Mouse (Mus musculus) macrophage (primary cell): Measurements from ENCODE around the gene Syngr2. TPM values are rescaled to one million over a fixed set of nuclear protein-coding genes. Genes with fewer than 3 reads are reported as not detected.
"Not testable (repeated sequence)": the region's sequence is repeated elsewhere in the genome, so short reads cannot be mapped to it uniquely, and the experiment has no call there.

Source experiments
- H3K27ac ChIP-seq: fragments of 350-480 bp; formaldehyde crosslinking; 2 replicates; pipeline ENCODE4 v1.9.0; 2021
- H3K36me3 ChIP-seq: fragments of 350-480 bp; formaldehyde crosslinking; 2 replicates; pipeline ENCODE4 v1.9.0; 2021; ENCODE audit errors: inconsistent target
- H3K4me3 ChIP-seq: fragments of 350-480 bp; formaldehyde crosslinking; 2 replicates; pipeline ENCODE4 v1.9.0; 2021; ENCODE audit errors: inconsistent target
- H3K79me2 ChIP-seq: fragments of 350-480 bp; formaldehyde crosslinking; 2 replicates; pipeline ENCODE4 v1.9.0; 2021; ENCODE audit errors: inconsistent target
- WGBS: methylation state at CpG from one replicate; pipeline ENCODE4 v1.1.7; 2026; ENCODE audit warnings: inconsistent platforms; ENCODE audit not compliant: missing documents; 5-methylcytosine and 5-hydroxymethylcytosine counted together
- polyA plus RNA-seq: library from polyadenylated mRNA; stranded (reverse); fragments of 250-400 nt; gene quantifications from 3 replicates; pipeline ENCODE4 v1.2.4, GENCODE M21; 2018; ENCODE audit warnings: inconsistent platforms

Gene Syngr2
- polyA plus RNA-seq, 1 experiment from 2014 or later: 138 TPM

DNA sequence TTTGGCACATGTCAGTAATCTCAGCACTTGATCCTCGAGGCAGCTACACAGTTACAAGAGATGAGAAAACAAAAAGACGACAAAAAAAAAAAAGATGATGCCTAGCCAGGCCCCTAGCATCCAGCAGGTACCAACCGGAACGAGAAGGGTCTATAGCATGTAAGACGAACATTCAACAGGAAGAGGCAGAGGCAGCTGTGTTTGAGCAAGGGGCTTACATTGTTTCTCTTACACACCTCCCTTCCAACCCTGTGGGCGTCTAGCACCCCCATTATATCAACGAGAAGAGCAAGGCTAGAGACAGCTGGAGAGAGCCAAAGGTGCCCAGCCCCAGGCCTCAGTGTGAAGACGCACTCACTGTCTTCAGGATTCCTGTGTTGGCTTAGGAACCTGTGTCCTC is 17.4 kb downstream of the Syngr2 start:
- H3K27ac ChIP-seq: no peak overlapping the region
- no peaks in the 10 kb centered on the region for H3K36me3 ChIP-seq
- H3K4me3 ChIP-seq: no peak overlapping the region
- peaks cover 31% of the 10 kb centered on the region for H3K79me2 ChIP-seq
- 84% methylated on average over 7 of the region's 8 CpGs for WGBS

DNA sequence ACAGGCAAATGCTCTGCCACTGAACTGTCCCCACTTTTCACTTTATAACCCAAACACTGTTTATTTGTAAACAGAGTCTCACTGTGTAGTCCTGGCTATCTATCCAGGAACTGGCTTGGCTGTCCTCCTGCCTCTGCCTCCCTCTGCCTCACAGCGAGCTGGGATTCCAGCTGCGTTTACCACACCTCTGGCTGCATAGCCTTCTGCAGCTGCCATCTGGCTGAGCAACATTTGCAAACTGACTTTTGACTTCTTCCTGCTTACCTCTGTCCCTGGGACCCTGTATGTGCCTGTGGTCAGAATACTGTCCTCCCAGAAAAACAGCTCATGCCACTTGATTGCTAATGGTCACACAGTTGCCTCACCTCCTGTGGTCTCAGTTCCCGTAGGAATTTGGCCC is 17.9 kb downstream of the Syngr2 start:
- Histone ChIP-seq H3K36me3 (no peaks in the 10 kb centered on the region), H3K4me3 (no peak overlapping the region), H3K79me2 (peaks cover 26% of the 10 kb centered on the region), H3K27ac (peak overlapping the region; percentile 80)
- WGBS: 65% methylated on average over 3 of the region's 3 CpGs

DNA sequence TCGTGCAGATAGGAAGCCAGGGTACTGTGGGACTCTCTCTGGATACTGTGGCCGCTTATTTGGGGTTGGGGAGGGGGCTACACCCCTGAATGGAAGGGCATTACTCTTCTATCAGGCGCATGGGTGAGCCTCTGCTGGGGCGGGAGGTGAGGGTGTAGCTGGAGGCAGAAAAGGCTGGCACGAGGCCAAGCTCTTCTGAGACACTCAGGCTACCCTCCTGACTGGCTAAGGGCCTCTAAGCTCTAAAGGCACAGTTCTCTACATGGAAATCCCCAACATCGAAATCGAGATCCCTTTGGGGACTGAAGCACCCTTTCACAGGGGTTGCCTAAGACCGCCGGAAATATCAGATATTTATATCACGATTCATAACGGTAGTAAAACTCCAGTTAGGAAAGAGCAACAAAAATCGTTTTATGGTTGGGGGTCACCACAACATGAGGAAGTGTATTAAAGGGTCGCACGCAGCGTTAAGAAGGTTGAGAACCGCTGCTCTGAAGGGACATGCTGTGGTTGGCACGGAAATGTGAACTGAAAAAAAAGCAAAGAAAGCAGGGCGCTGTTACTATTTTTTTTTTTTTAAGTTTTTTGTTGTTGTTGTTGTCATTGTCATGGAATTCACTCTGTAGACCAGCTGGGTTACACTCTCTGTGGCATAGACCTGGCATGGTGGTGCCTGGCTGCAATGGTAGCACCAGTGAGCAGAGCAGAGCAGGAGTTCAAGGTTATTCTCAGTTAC is 18.9 kb downstream of the Syngr2 start:
- H3K4me3 ChIP-seq: no peak overlapping the region
- 32% methylated on average over 16 of the region's 18 CpGs for WGBS
- peak overlapping the region; percentile 80 for H3K27ac ChIP-seq
- no peaks in the 10 kb centered on the region for H3K36me3 ChIP-seq
- H3K79me2 ChIP-seq: peaks cover 17% of the 10 kb centered on the region

DNA sequence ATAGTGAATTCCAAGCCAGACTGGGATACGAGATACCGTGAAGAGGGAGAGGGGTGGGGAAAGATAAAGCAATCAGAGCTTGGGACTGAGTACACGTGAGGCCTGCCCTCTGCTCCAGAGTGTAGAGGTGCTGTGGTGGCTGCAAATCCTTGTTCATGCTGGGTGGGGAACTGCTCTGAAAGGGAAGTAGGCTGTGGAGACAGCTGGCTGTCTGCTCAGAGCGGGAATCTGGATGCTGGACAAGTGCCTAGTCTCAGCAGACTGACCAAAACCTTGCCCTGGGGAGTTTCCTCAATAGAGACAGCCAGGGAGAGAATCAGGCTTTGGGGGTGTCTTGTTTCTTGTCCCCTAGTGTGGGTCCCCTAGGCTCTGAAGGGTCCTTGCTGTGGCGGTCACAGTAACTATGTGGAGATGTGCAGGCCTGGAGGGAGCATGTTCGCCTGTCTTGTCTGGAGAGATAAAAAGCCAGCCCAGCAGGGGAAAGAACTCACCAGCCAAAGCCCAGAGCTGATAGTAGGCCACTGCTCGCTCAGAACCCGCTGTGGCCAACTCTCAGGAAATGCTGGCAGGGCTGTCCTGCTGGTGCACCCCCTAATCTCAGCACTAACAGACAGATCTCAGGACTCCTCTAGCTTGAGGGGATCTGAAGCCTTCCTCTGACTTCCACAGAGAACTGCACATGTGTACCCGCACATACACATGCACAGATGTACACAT is 19.6 kb downstream of the Syngr2 start:
- 39% methylated on average over 9 of the region's 9 CpGs for WGBS
- Histone ChIP-seq H3K79me2 (peaks cover 10% of the 10 kb centered on the region), H3K4me3 (no peak overlapping the region)

DNA sequence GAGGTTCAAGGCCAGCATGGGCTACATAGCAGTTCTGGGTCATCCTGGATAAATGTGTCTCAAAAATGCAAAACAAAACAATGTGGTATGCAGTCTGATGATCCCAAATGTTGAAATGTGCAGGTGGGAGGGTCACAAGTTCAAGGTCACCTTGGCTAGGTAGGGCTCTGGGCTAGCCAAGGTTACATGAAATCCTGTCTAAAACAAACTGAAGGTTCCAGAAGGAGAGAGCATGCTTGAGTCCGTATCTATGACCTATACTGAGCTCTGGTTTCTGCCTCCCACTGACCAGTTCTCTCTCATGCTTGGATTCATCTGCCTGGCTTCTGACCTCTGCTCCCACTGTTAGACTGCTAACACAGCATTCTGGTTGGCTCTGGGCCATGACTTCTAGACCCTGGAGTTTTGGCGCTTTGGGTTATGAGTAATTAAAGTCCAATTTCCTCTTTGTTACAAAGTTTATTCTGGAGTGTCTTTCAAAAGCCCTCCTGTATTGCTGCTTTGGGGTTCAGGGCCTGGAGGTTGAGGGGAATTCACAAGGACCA is 20.3 kb downstream of the Syngr2 start:
- H3K4me3 ChIP-seq: no peak overlapping the region
- 44% methylated on average over 2 of the region's 2 CpGs for WGBS

More for the DNA sequence above, 19.6 kb downstream of the Syngr2 start:
- H3K27ac ChIP-seq: peak overlapping the region; percentile 80
- no peaks in the 10 kb centered on the region for H3K36me3 ChIP-seq

DNA sequence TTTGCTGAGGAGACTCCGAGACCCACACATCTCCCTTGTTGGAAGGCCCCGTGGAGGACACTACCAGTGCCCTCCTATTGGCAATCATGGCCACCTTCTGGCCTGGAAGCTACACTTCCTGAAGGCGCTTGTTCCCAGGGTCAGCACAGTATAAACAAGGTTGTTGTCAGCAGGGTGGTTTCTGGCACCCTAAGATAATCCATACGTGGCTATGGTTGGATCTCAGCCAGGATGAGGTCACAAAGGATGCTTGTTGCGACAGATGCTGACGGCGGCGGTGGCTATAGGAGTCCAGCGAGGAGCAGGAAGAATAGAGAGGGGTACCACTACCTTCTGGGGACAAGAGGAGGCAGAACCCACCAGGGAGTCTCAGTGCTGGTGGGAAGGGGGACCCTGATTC is 20.9 kb downstream of the Syngr2 start:
- Histone ChIP-seq H3K36me3 (no peaks in the 10 kb centered on the region), H3K79me2 (no peaks in the 10 kb centered on the region; the same call in 1 of the 2 replicates), H3K4me3 (no peak overlapping the region), H3K27ac (peak overlapping the region; percentile 80)
- 40% methylated on average over 9 of the region's 9 CpGs for WGBS

More for the DNA sequence above, 20.3 kb downstream of the Syngr2 start:
- Histone ChIP-seq H3K27ac (peak overlapping the region; percentile 80), H3K79me2 (peaks cover 6% of the 10 kb centered on the region), H3K36me3 (no peaks in the 10 kb centered on the region)

DNA sequence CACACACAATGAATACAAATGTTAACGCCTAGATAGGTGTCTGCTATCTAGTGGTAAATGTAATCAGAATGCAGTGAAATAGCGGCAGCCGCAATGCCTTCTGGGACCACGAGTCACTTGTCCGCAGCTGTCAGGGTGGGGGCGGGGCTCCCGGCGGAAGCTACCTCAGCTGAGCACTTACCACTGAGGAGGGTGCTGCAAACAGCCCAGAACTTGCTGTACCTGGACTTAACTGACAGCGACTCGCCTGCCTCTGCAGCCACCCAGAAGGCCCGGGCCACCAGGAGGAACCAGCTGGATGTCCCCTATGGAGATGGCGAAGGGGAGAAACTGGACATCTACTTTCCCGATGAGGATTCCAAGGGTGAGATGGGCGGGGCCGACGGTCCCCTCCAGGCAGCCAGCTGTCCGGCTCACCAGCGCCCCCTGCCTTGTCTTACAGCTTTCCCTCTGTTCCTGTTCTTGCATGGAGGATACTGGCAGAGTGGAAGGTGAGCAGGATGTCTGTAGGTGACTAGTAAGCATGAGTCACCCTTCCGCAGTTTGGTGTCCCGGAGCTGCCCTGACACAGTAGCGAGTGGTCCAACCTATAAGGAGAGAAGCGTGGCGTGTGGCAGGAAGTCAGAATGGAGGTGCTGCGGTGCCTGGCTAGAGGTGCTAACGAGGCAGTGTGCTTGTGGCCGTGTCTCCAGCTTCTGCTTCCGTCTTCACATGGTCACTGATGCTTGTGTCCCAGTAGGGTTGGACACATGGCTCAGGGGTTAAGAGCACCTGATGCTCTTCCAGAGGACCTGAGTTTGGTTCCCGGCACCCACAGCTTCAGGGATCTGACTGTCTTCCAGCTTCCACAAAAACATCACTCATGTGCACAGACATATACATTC is 22.9 kb downstream of the Syngr2 start:
- peak overlapping the region; percentile 56 for H3K27ac ChIP-seq
- WGBS: 6% methylated on average over 28 of the region's 28 CpGs
- no peaks in the 10 kb centered on the region for H3K79me2 ChIP-seq
- H3K4me3 ChIP-seq: peak overlapping the region; percentile 41
- no peaks in the 10 kb centered on the region for H3K36me3 ChIP-seq

DNA sequence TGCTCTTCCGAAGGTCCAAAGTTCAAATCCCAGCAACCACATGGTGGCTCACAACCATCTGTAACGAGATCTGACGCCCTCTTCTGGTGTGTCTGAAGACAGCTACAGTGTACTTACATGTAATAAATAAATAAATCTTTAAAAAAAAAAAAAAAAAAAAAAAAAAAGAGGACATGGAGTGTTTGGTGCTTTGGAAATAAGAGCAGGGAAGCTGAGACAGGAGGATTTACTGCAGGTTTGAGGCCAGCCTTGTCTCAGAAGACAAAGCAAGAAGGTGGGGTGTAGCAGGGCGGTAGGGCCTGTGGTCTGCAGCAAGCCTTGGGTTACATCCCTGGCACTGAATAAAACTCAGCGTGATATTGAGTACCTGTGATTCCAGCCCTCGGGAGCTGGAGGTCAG is 24.0 kb downstream of the Syngr2 start:
- H3K4me3 ChIP-seq, H3K36me3 ChIP-seq, H3K79me2 ChIP-seq, H3K27ac ChIP-seq: not testable (repeated sequence)
- WGBS: 91% methylated on average over 4 of the region's 6 CpGs

DNA sequence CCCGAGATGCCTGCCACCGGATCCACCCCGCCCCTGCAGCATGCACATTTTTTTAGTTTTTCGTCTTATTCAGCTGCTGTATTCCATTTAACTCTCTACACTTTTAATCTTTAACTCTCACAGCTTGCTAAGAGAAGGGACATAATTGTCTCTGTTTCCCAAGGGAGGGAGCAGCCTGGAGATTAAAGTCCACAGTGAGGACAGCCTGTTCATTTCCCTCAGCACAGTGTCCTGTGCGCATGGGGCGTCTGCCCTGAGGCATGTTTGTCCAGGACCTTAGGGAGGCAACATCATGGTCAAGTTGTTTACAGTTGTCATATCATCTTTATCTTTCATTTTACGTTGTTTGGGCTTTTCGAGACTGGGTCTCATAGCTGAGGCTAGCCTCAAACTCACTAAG is 24.6 kb downstream of the Syngr2 start:
- Histone ChIP-seq H3K27ac (no peak overlapping the region), H3K79me2 (no peaks in the 10 kb centered on the region), H3K4me3 (no peak overlapping the region), H3K36me3 (no peaks in the 10 kb centered on the region)
- WGBS: 95% methylated on average over 8 of the region's 8 CpGs

DNA sequence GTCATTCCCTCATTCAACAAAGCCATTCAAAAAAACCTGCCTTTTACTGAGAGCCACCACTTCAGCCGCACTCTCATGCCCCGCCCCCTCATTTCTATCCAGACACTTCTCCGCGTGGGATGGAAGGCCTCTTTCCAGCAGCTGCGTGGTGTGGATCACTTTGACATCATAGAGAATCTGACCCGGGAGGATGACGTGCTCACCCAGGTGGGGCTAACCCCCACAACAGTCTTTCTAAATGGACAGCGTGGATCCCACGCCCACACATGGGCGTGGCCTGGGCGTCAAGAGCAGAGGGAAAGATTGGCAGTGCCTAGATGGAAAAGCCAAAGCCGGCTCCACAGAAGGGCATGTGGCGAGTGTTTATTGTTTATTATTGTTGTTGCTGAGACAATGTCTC is 26.8 kb downstream of the Syngr2 start:
- Histone ChIP-seq H3K4me3 (no peak overlapping the region), H3K27ac (no peak overlapping the region), H3K36me3 (no peaks in the 10 kb centered on the region), H3K79me2 (no peaks in the 10 kb centered on the region)
- WGBS: 43% methylated on average over 11 of the region's 13 CpGs

DNA sequence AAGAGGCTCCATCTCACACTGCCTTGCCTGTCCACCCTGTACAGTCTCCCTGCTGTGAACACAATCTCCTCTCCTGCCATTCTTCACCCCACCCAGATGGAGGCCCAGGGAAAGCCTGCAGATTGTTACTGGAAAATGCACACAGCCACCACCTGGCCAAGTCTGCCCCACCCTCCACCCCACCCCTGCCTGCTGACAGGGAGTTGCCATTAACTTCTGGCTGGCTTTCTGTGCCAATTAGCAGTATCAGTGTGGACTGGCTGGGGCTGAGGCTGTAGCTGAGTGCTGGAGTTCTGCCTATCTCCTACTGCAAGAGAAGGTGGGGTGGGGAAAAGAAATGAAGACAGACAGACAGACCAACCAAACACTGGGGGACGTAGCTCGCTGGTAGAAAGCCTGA is 29.1 kb downstream of the Syngr2 start:
- WGBS: 100% methylated on average over 2 of the region's 2 CpGs
- Histone ChIP-seq H3K36me3 (no peaks in the 10 kb centered on the region), H3K4me3 (no peak overlapping the region), H3K27ac (no peak overlapping the region), H3K79me2 (no peaks in the 10 kb centered on the region)

DNA sequence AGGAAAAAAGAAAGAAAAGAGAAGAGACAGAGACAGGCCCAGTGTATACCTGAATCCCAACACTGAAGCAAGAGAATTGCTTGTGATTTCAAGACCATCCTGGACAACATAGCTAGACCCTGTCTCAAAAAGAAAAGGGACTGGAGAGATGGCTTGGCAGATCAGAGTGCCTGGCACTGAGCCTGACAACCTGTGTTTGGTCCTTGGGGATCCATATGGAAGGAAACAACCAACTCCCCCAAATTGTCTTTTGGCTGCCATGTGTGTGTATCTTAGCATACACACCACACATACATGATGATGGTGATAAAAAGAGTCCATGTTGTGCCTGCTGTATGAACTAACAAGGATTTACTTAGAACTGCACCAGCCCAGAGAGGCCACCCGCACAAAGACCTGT is 29.6 kb downstream of the Syngr2 start:
- Histone ChIP-seq H3K36me3 (no peaks in the 10 kb centered on the region), H3K27ac (no peak overlapping the region)

DNA sequence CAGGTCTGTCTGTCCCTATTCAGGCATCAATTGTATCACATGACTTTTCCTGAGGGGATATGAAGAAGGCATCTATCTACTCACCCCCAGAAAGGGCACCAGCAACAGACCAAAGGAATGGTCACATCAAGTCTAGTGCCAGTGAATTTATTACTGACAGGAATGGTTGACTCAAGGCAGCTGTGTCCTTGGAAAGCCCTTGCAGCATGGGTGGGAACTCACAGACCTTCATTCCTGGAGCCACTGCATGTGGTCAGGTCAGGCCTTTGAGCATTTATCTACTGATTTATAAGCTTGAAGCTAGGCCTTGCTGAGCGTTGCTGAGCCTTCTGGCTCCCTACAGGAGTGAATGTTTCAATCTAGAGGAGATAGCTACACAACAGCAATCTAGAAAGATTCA is 31.4 kb downstream of the Syngr2 start:
- Histone ChIP-seq H3K79me2 (no peaks in the 10 kb centered on the region), H3K27ac (no peak overlapping the region), H3K4me3 (no peak overlapping the region), H3K36me3 (no peaks in the 10 kb centered on the region)
- 67% methylated on average over 1 of the region's 1 CpGs for WGBS

More for the DNA sequence above, 29.6 kb downstream of the Syngr2 start:
- WGBS: 100% methylated on average over 1 of the region's 1 CpGs
- Histone ChIP-seq H3K4me3 (no peak overlapping the region), H3K79me2 (no peaks in the 10 kb centered on the region)

DNA sequence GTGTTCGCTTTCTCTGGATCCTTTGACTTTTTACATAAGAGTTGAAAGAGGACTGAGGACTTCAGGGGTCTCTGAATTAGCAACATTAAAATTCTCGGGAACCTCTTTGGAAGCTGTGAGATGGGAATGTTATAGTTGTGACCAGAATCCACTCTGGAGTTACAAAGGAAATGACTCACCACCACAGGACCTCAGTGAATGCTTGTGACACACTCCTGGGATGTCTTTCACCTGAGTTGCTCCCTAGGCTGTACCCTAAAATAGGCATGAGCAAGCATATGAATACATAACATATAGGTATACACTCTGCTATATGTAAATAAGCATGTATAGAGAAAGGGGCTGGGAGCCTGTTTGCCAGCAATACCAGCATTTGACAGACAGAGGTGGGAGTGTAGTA is 34.0 kb downstream of the Syngr2 start:
- no peak overlapping the region for H3K27ac ChIP-seq
- 94% methylated on average over 2 of the region's 2 CpGs for WGBS
- no peaks in the 10 kb centered on the region for H3K79me2 ChIP-seq
- no peak overlapping the region for H3K4me3 ChIP-seq
- no peaks in the 10 kb centered on the region for H3K36me3 ChIP-seq
